Mouse (Mus musculus): Measurements from ENCODE around the gene Irf2bpl. TPM values are rescaled to one million over a fixed set of nuclear protein-coding genes. Genes with fewer than 3 reads are reported as not detected.

Irf2bpl gene
- polyA plus RNA-seq, 2 experiments from 2014 or later = 8.6 to 13.6 TPM

- peak; percentile 75 for ATAC-seq
These were observed 25.4 kb downstream of the Irf2bpl start for GRCm38 (mm10) chr12:86858983-86859872.

GRCm38 (mm10) chr12:86858498-86858897 lies 26.1 kb downstream of the Irf2bpl start:
- ATAC-seq = no peak

- ATAC-seq = no peak
These were observed 27.3 kb downstream of the Irf2bpl start for GRCm38 (mm10) chr12:86857290-86857689.

GRCm38 (mm10) chr12:86855670-86856069 lies 28.9 kb downstream of the Irf2bpl start:
- ATAC-seq = no peak

- no peak for ATAC-seq
These were observed 31.1 kb downstream of the Irf2bpl start for GRCm38 (mm10) chr12:86853516-86853915.

GRCm38 (mm10) chr12:86851313-86851712 lies 33.3 kb downstream of the Irf2bpl start:
- no peak for ATAC-seq

GRCm38 (mm10) chr12:86850746-86851145 lies 33.9 kb downstream of the Irf2bpl start:
- no peak for ATAC-seq

- no peak for ATAC-seq
These were observed 34.5 kb downstream of the Irf2bpl start for GRCm38 (mm10) chr12:86849945-86850626.

- no peak for ATAC-seq
These were observed 41.6 kb downstream of the Irf2bpl start for GRCm38 (mm10) chr12:86842866-86843459.

- ATAC-seq = no peak
These were observed 44.1 kb downstream of the Irf2bpl start for GRCm38 (mm10) chr12:86840526-86840925.

GRCm38 (mm10) chr12:86838181-86838580 lies 46.4 kb downstream of the Irf2bpl start:
- no peak for ATAC-seq

- ATAC-seq = peak; percentile 70
These were observed 48.1 kb downstream of the Irf2bpl start for GRCm38 (mm10) chr12:86836431-86837047.

GRCm38 (mm10) chr12:86835899-86836298 lies 48.7 kb downstream of the Irf2bpl start:
- no peak for ATAC-seq

GRCm38 (mm10) chr12:86834416-86834772 lies 50.2 kb downstream of the Irf2bpl start:
- peak; percentile 52 for ATAC-seq

- peak; percentile 40 for ATAC-seq
These were observed 50.7 kb downstream of the Irf2bpl start for GRCm38 (mm10) chr12:86833711-86834415.

GRCm38 (mm10) chr12:86832551-86833182 lies 51.9 kb downstream of the Irf2bpl start:
- peak; percentile 0 for ATAC-seq

- peak; percentile 6 for ATAC-seq
These were observed 52.7 kb downstream of the Irf2bpl start for GRCm38 (mm10) chr12:86831591-86832550.
